Mouse (Mus musculus) ovary, postnatal 14 days (tissue): ENCODE data around the gene Slc9a7.
A peak's percentile ranks its signal among the peaks of the same experiment; 100 is the strongest.

ENCODE experiments used
- DNase-seq: peaks from one replicate; pipeline ENCODE4 v3.0.0; 2022; ENCODE audit warnings: low spot score

The Slc9a7 gene

GRCm38 (mm10) chrX:20291282-20292039, at the start of gene Slc9a7:
Slc9a7 (minus strand) TSS chrX:20291807.
- peak; percentile 26 for DNase-seq

GRCm38 (mm10) chrX:20335722-20336121, 44.1 kb upstream of the Slc9a7 start:
- no peak for DNase-seq

GRCm38 (mm10) chrX:20332756-20333155, 41.1 kb upstream of the Slc9a7 start:
- no peak for DNase-seq

GRCm38 (mm10) chrX:20307215-20307614, 15.6 kb upstream of the Slc9a7 start:
- no peak for DNase-seq

GRCm38 (mm10) chrX:20305941-20306340, 14.3 kb upstream of the Slc9a7 start:
- DNase-seq, result no peak

GRCm38 (mm10) chrX:20303280-20303679, 11.7 kb upstream of the Slc9a7 start:
- no peak for DNase-seq

GRCm38 (mm10) chrX:20292040-20292417, 422 bp upstream of the Slc9a7 start:
- no peak for DNase-seq

- no peak for DNase-seq
Observed at GRCm38 (mm10) chrX:20290715-20291114, 892 bp downstream of the Slc9a7 start.

- DNase-seq, result no peak
Observed at GRCm38 (mm10) chrX:20288674-20289073, 2.9 kb downstream of the Slc9a7 start.

- no peak for DNase-seq
Observed at GRCm38 (mm10) chrX:20286254-20286653, 5.4 kb downstream of the Slc9a7 start.

GRCm38 (mm10) chrX:20279424-20279823, 12.2 kb downstream of the Slc9a7 start:
- no peak for DNase-seq

- no peak for DNase-seq
Observed at GRCm38 (mm10) chrX:20273854-20274253, 17.8 kb downstream of the Slc9a7 start.

- DNase-seq, result no peak
Observed at GRCm38 (mm10) chrX:20271980-20272379, 19.6 kb downstream of the Slc9a7 start.

- DNase-seq, result no peak
Observed at GRCm38 (mm10) chrX:20269980-20270379, 21.6 kb downstream of the Slc9a7 start.

- no peak for DNase-seq
Observed at GRCm38 (mm10) chrX:20264370-20264769, 27.2 kb downstream of the Slc9a7 start.

- DNase-seq, result no peak
Observed at GRCm38 (mm10) chrX:20228102-20228501, 63.5 kb downstream of the Slc9a7 start.

GRCm38 (mm10) chrX:20221486-20221885, 70.1 kb downstream of the Slc9a7 start:
- DNase-seq, result no peak

- DNase-seq, result no peak
Observed at GRCm38 (mm10) chrX:20185616-20186015, 106.0 kb downstream of the Slc9a7 start.

GRCm38 (mm10) chrX:20176792-20177191, 114.8 kb downstream of the Slc9a7 start:
- DNase-seq, result no peak

- no peak for DNase-seq
Observed at GRCm38 (mm10) chrX:20168430-20168829, 123.2 kb downstream of the Slc9a7 start.

- DNase-seq, result no peak
Observed at GRCm38 (mm10) chrX:20164984-20165383, 126.6 kb downstream of the Slc9a7 start.

GRCm38 (mm10) chrX:20162322-20162711, 129.3 kb downstream of the Slc9a7 start:
- peak; percentile 35 for DNase-seq

- no peak for DNase-seq
Observed at GRCm38 (mm10) chrX:20161687-20162321, 129.8 kb downstream of the Slc9a7 start.

- no peak for DNase-seq
Observed at GRCm38 (mm10) chrX:20160301-20160700, 131.3 kb downstream of the Slc9a7 start.
